Mouse (Mus musculus) R1 (cell line): Measurements from ENCODE around the gene Coq4.

Source experiments
- DNase-seq: peaks from one replicate; pipeline ENCODE4 v3.0.0-alpha.2; 2018; ENCODE audit warnings: low read depth, low spot score

Gene Coq4

DNA sequence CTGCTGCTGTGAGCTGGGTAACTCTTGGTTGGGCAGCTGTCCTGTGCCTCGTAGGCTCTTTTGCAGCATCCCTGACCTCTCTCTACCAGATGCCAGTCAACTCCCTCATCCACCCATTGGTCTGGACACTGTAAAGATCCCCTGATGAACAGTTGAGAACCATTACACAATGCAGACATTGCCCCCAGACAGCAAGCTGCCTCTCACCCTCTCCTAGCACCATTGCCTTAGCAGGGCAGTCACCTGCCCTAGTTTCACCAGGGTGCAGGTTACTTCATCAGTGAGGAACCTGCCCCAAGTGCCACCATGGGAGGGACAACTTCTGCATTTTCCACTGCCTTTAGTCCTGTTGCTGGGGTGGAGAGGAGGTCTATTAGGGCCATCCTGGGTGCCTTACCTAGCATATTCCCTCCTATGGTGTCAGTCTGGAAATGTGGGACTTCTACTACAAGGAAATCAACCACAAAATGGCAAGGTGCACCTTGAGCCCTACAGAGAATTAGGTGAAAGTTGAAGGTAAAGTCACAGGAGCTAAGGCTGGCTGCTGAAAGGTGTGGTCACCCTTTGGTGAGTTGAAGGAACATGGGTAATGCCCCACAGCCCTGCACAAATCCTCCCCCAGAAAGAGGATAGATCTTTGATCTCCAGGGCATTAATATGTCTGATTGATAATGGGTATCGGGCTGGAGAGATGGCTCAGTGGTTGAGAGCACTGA lies 5.6 kb downstream of the Coq4 start:
- DNase-seq, result no peak

DNA sequence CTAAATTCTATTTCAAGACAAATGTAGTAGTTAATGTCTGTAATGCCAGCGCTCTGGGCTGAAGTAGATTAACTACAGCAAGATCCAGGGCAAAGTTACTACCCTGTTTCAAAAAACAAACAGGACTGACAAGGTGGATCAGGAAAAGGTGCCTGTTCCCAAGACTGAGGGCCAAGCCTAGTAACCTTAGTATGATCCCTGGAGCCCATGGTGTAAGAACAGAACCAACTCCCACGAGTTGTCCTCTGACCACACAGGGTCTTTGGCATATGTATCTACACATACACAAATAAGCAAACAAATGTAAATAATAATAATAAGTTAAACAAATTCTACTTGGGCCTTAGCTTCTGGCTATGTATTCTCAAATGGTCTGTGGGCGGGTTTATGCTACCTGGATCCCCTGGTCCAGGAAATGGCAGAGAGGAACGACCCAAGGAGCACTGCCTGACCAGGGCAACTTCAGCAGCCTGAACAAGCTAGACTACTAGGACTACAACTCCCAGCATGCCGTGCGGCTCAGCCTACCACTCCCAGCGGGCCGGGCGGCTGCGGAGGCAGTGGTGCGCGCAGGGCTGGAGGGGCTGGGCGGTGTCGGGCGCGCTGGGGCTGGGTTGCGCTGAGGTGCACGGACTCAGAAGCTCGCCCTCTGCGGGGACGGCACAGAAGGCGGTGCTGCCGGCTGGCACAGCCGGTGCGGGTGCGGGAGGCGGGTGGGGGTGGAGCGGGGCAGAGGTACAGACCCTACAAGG lies 15.0 kb downstream of the Coq4 start, which contains the start of gene Slc27a4:
Slc27a4 (plus strand) TSS at position 560 of the 752 bp plus-strand sequence.
- peak; percentile 94 for DNase-seq

DNA sequence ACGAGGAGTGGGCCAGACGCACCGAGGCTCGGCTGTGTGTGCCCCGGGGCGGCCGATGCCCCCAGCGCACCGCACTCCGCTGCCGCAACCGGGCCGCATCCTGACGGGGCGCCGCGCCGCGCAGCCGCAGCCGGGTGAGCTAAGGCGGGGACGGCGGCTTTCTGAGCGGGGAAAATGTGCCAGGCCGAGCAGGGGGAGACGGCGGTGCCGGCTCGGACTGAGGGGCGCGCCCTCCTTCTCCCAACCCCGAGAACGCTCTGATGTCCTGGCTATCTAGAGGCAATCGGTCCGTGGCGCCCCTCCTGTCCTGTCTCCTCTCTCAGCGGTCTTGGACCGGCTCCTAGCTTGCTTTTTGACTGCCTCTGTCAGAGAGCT lies 15.5 kb downstream of the Coq4 start:
- no peak for DNase-seq

DNA sequence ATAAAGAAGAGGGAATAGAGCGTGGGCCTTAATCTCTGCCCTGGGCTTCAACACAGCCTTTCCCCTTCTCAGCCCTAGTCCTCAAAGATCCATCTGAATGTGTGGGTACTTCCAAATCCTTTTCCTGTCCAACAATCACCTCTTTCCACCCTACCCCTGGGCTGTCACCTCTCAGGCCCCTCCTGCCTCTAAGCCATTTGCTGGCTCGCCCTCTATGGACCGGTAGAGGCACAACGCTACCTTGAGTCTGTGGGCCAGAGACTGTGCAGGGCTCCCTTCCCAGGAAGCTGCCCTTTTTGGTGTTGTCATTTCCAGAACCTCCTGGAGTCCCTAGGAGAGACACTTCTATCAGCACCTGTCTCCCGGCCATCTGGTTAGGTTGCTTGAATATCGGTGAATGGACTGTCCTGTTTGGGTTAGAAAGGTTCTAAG lies 16.1 kb downstream of the Coq4 start:
- peak; percentile 67 for DNase-seq

DNA sequence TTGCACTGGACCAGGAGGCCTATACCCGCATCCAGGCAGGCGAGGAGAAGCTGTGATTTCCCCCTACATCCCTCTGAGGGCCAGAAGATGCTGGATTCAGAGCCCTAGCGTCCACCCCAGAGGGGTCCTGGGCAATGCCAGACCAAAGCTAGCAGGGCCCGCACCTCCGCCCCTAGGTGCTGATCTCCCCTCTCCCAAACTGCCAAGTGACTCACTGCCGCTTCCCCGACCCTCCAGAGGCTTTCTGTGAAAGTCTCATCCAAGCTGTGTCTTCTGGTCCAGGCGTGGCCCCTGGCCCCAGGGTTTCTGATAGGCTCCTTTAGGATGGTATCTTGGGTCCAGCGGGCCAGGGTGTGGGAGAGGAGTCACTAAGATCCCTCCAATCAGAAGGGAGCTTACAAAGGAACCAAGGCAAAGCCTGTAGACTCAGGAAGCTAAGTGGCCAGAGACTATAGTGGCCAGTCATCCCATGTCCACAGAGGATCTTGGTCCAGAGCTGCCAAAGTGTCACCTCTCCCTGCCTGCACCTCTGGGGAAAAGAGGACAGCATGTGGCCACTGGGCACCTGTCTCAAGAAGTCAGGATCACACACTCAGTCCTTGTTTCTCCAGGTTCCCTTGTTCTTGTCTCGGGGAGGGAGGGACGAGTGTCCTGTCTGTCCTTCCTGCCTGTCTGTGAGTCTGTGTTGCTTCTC lies 28.5 kb downstream of the Coq4 start:
- no peak for DNase-seq

DNA sequence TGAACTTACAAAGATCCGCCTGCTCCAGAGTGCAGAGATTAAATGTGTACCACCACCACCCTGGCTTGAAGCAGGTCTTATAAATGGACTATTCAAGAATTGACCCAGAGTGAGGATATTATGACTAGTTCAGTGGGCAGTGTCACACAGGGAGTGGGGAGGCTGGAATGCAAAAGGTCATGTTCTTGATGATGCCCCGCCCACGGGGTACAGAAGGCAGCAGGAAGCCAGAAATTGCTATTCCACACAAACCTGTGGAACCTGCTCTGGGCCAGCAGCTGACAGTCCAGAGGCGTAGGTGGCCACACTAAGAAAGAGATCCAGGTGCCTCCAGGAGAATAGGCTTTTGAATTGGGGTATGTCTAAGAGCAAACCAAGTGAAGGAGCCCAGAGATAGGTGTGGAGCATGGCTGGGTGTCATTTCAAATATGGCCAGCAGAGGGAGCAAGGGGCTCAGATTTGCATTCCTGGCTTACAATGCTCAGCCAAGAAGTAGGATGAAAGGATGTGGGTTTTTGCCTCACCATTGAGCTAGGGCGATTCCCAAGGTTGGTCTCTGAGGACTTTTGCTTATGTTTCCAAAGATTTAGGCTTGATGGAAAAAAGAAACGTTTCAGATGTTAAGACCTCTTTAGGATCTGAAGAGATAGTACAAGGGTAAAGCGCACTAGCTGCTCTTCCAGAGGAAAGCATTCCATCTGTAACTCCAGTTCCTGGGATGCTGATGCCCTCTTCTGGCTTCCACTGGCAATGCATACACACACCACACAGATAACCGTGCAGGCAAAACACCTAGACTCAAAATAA lies 30.3 kb downstream of the Coq4 start:
- DNase-seq, result peak; percentile 92

DNA sequence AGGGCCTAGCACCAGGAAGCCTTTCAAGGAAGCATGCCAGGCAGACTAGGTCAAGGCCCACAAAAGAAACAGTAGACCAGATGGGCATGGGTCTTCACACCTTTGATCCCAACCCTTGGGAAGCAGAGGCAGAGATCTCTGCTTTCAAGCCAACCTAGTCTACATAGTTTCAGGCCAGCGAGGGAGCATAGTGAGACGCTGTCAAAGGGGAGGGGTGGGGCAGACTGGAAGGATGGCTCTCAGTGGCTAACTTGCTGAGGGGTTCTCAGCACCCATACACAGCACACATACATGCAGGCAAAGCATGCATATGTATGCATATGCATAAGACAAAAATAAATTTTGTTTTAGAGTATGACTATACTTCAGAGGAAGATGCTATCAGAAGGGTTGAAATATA lies 32.1 kb downstream of the Coq4 start:
- no peak for DNase-seq

DNA sequence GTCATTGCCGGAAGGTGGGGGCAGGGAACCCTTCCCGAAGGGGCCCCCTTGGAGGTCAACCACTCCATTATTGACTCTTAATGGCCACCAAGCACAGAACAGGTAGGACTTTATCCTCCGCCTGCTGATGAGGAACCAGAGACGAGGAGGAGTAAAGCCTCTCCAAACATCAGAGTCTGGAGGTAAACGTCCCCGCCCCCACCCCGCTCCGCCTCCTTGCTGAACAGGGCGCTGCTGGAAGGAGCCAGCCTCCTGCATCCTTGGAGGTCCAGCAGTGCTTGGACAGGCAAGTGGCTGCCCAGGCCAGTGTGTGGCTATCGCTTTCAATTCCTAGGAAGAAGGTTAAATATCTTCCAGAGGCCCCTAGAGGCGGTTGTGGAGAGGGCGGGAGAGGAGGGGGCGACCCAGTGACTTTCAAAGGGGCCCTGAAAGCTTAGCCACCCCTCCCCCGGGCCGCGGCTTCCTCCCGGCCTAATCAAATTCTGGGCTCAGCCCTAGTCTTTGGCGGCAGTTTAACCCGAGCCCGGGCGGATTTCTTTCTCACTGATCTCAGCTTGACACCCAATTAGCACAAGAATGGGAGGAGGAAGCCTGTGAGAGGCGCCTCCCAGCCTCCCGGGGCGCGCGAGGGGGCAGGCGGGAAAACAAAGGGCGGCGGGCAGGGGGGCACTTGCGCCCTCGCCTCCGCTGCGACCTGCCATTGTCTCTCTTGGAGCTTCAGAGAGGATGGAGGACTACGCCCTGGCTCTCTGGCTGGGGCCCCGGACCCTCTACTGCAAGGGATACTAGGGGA lies 32.9 kb downstream of the Coq4 start, which contains the start of gene Urm1:
Urm1 (plus strand) TSS at position 51 of the 793 bp plus-strand sequence.
- DNase-seq, result peak; percentile 99

DNA sequence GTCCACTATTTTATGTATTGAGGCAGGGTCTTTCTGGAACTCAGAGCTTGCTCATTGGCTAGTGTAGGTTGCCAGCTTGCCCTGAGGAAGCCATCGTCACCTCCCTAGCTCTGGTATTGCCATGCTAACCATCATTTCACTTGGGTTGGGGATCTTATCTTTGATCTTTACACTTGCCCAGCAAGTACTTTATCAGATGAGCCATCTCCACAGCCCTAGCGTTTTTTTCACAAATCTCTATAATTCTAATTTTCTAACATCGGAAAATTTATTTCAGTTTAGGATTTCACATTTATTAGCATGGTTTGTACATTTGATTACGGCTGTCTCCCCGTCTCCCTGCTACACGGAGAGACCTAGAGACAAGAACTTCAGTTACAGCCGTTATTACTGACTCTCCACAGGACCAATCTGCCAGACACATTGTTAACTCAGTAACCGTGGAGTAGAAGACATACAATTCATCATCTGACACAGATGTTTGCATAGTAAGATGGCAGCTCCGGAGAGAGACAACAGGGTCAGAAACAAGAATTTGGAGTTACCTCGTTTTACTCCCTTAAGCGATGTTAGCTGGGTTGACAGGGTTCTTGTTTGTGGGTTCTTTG lies 39.1 kb downstream of the Coq4 start:
- no peak for DNase-seq

DNA sequence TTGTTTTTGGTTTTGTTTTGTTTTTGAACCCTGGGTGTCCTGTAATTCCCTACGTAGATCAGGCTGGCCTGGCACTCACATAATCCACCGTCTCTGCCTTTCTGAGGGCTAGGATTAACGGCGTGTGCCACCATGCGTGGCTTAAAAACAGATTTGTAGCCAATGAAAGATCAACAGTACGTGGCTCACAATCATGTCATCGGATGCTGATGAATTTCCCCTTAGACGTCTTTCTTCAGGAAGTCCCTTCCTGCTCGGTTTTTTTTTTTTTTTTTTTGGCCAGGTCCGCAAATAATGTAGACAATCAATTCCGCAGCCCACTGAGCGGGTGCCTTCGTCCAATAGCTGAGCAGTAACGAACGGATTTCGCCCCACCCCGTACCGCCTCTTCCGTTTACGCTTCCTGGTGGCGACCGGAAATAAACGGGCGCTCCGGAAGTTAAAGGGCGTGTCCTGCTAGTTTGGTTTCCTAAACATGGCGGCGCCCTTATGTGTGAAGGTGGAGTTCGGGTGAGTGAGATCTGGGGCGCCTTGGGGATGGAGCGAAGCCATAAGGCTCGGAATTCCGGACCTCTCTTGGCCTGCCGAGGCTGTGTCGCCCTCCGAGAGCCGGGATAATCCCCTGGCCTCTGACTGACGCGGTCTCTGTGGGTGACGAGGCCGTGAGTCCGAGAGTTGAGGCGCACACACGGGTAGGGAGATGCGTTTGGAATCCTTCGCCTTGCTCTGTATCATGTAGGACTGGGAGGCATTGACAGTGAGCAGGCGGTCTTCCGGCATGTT lies 39.8 kb downstream of the Coq4 start:
- DNase-seq, result peak; percentile 99

DNA sequence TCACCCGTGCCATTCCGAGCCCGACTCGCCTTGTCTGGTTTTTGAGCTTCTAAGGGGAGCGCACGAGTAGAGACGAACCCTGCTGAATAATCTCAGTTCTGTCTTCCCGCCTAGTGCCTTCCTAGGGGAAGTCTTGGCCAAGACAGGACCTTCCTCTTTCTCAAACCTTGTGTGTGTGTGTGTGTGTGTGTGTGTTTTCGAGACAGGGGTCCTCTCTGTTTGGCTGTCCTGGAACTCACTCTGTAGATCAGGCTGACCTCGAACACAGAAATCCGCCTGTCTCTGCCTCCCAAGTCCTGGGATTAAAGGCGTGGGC lies 40.4 kb downstream of the Coq4 start:
- no peak for DNase-seq

DNA sequence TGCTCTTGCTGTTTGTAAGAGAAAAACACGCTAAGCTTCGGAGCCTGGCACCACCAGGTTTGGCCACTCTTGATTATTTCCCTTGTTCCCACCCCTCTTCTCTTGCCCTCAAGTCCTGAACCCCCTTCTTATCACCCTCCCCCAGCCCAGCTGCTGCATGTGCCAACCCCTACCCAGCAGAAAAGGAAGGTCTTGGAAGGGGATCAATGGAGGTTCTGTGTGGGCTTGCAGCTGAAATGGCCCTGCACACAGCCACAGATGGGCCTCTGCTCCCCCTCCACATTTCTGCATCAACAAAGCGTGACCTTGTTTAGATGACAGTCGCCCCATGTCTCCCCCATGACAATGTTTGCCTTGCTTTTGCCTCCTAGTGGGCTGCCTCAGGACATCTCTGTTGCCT lies 43.8 kb downstream of the Coq4 start:
- no peak for DNase-seq

DNA sequence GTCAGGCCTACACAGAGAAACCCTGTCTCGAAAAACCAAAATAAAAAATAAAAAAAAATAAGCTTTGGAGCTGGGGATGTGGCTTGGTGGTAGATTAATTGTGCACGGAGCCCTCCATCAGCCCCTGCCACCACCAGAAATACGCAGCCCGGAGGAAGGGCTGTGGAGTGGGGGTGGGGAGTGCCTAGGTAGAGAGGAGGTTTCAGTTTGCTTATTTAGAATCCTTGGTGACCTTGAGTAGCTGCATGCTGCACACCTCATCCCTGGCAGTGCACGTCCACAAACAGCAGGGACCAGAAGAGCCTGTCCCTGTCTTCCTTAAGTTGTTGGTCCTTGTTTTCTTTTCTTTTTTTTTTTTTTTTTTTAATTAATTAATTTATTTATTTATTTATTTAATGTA lies 46.5 kb downstream of the Coq4 start:
- DNase-seq, result peak; percentile 63

DNA sequence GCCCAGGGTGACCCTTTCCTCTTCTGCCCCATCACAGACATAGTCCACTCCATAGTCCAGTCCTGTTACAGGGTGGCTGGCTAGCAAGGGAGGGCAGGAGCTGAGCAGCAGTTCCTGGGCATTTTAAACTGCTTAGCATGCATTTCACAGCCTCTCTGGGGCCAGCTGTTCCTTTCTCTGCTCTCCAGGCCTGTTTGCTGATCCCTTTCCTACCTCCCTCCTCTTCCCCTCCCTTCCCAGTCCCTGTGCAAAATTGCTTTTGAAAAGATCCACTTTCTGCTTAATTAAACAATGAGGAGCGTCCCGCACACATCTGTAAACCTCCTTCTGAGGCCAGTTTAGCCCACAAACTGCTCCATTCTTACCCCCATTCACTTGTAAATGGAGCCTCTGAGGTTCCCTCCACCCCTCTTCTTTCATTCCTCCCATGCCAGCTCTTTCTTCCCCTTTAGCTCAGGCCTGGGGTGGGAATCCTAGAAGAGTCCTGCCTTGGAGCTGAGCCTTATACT lies 48.2 kb downstream of the Coq4 start:
- DNase-seq, result peak; percentile 99

DNA sequence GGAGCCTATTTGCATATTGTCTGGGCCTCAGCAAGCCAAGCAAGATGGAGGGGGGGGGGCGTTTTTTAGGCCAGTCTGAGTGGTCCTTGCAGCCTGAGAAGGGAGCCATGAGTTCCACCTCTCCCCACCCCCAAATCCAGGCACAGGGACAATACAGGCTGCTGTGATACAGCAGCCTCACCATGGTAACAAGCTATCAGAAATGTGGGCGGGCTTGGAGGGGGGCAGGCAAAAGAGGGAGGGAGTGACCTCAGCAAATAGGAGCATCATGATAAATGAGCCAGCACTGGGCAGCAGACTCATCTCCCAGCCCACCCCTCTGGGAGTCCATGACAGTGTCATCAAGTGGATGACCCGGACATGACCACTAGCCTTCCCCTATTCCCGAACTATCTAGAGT lies 52.2 kb downstream of the Coq4 start:
- peak; percentile 54 for DNase-seq

DNA sequence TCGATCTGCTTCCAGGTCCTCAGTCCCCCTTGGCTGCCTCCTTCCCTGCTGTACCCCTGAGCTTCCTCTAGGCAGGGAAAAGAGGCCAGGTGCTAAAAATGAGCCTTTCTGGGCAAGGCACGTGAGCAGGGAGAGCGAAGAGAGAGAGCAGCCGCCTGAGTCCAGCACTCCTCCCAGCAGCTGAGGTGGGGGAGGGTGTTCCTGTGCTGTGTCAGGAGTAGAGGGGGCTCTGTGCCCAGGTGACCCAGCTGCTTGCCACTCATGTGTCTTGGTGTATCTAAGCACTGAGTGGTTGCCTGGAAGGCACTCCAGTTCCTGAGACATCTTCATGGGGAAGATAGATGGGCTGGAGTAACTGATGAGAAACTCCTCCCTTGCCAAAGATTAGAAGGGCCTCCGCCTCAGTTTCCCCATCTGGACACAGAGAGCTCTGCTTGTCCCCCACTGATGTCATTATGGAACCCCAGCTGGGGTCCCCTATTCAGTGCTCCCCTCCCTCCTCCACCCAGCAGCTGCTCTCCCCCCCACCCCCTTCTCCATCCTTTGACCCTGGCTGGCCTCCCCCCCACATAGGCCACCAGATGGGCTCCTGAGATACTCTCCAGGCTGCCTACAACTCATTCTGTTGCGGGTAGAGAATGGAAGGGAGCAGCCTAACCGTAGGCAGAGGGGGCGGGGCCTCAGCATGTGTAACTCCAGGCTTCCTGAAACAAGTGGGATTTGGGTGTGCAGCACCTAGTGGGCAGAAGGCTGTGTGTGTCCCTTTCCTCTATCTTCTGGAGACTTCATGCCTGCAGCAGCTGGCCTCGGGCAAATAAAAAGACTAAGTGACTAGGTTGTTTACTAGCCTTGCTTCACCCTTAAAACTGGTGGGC lies 56.2 kb downstream of the Coq4 start:
- DNase-seq, result peak; percentile 39

DNA sequence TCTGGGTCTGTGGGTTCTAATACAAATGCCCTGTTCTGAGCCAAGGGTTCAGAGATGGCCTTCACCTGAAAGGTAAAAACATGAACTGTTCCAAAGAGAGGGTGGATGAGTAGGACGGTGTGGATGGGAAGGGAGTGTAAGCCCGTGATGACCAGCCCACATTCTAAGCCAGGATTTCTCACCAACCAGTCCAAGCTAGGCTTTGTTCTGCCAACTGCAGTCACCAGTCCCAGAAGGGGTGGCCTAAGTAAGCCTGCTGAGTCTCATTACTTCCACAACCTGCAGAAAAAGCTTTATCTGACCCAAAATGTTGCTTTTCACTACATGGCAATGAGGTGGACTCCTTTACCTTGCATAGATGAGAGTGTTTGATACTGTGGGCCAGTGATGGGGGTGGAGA lies 56.8 kb downstream of the Coq4 start:
- no peak for DNase-seq

DNA sequence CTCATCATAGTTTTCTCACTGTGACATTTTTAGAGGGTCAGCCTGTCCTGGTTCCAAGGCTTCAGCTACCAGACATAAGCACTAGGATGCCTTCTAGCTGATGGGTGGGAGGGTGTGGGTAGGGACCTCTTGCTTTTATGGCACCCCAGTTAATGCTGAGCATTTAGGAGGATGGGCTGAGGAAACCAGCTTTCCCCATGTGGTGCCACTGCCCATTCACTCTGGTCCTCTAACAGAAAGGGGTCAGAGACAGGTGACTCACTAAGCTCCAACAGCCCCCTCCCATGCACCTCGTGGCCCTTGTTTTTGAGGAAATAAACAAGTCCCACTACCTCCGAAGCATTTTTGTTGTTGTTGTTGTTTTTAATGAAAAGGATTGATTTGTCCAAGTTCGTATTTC lies 57.4 kb downstream of the Coq4 start:
- no peak for DNase-seq

DNA sequence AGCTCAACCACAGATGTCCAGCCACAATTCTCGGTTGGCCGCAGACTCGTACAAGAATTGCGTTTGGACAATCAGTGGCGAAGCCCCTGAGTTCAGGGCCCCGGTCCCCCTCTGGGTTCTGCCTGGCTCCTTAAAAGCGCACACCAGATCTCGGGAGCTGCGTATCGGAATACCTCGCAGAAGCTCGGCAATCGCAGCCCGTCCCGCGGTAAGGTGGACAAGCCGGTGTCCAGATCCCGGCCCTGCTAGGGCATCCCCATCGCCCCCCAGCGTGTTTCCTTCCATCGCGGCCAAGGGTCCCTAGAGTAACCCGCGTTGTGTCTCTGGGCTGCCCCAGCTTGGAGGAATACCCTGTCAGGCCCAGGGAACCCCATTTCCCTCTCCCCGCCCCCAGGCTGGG lies 58.3 kb downstream of the Coq4 start:
- no peak for DNase-seq
